Mouse (Mus musculus) brain, embryonic 14.5 days (tissue): ENCODE data around the gene Stk4.

Experiments used
- CTCF ChIP-seq: fragments of 200-500 bp; IDR thresholded peaks from 2 replicates; pipeline ENCODE4 v1.5.1; 2012; ENCODE audit warnings: inconsistent platforms, mild to moderate bottlenecking, moderate library complexity, borderline replicate concordance; ENCODE audit not compliant: insufficient read depth, insufficient read length; ENCODE audit errors: extremely low read depth
- POLR2A ChIP-seq: fragments of 200-500 bp; IDR thresholded peaks from 2 replicates; pipeline ENCODE4 v1.6.1; 2012; ENCODE audit warnings: mild to moderate bottlenecking, inconsistent platforms, borderline replicate concordance; ENCODE audit not compliant: poor library complexity, insufficient read depth, insufficient read length, severe bottlenecking; ENCODE audit errors: extremely low read depth

DNA sequence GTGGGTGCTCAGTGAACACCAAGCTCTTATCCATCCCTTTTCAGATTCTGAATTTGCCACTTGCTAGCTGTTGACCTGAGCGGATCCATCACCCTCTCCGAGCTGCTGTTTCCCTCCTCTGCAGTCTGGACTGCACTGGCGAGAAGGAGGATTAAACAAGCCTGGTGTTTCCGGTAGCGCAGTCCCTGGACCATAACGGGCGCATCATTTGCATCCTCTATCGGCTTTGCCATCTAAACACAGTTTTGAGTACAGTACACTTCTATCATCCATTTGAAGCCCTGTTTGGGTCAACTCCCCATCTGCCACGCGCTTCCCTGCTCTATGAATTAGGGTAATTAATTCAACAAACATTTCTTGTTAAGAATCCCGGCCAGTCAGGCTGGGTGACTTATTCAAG, 100.2 kb downstream of the Stk4 start:
- TF ChIP-seq CTCF: no peak
- TF ChIP-seq POLR2A: no peak
